Mouse (Mus musculus) limb, embryonic 13.5 days (tissue): Measurements from ENCODE around the gene Ptgfrn. TPM values are rescaled to one million over a fixed set of nuclear protein-coding genes. Genes with fewer than 3 reads are reported as not detected.
A peak's percentile ranks its signal among the peaks of the same experiment; 100 is the strongest.

Source experiments
- ATAC-seq: fragments of 200-750 bp; cut with Nextera tagmentation; 2 replicates; pipeline ENCODE4 v1.8.0; 2017; ENCODE audit warnings: low read depth, moderate number of reproducible peaks, moderate TSS enrichment; ENCODE audit not compliant: low FRiP score
- H3K27ac ChIP-seq: fragments of 300-500 bp; sonication (generic); 2 replicates; pipeline ENCODE4 v1.5.1; 2015; ENCODE audit warnings: inconsistent platforms, mild to moderate bottlenecking, moderate library complexity
- H3K27me3 ChIP-seq: fragments of 300-500 bp; sonication (generic); 2 replicates; pipeline ENCODE4 v1.6.1; 2015; ENCODE audit warnings: mild to moderate bottlenecking, inconsistent platforms
- H3K36me3 ChIP-seq: fragments of 300-500 bp; sonication (generic); 2 replicates; pipeline ENCODE4 v1.6.1; 2015; ENCODE audit warnings: inconsistent platforms, mild to moderate bottlenecking, moderate library complexity
- H3K4me1 ChIP-seq: fragments of 300-500 bp; sonication (generic); 2 replicates; pipeline ENCODE4 v1.6.1; 2015; ENCODE audit warnings: inconsistent platforms
- H3K4me2 ChIP-seq: fragments of 300-500 bp; sonication (generic); replicated peaks from 2 replicates; pipeline ENCODE4 v1.6.1; 2015; ENCODE audit warnings: inconsistent platforms, mild to moderate bottlenecking, moderate library complexity
- H3K4me3 ChIP-seq: fragments of 300-500 bp; sonication (generic); 2 replicates; pipeline ENCODE4 v1.5.1; 2015; ENCODE audit warnings: moderate library complexity, mild to moderate bottlenecking, inconsistent platforms
- H3K9ac ChIP-seq: fragments of 300-500 bp; sonication (generic); 2 replicates; pipeline ENCODE4 v1.6.1; 2015; ENCODE audit warnings: mild to moderate bottlenecking, inconsistent platforms
- H3K9me3 ChIP-seq: fragments of 300-500 bp; sonication (generic); 2 replicates; pipeline ENCODE4 v1.6.1; 2016; ENCODE audit warnings: inconsistent platforms
- WGBS: fragments of 180-500 bp; shearing (Covaris S2); methylation state at CpG from one replicate; pipeline ENCODE4 v1.1.7; 2015; 5-methylcytosine and 5-hydroxymethylcytosine counted together
- polyA plus RNA-seq: library from polyadenylated mRNA; unstranded; fragments of >200 nt; fragmentation: Nextera tagmentation; extraction: Ambion mirVana; gene quantifications from 2 replicates; pipeline ENCODE4 v1.2.1, GENCODE M21; 2015

Gene Ptgfrn
- polyA plus RNA-seq, 1 experiment from 2014 or later, result 6.7 TPM

GRCm38 (mm10) chr3:101111848-101112517 lies 1.9 kb upstream of the Ptgfrn start:
- Histone ChIP-seq H3K27ac (no peak overlapping the region), H3K4me2 (no peak overlapping the region), H3K4me1 (peaks cover 51% of the 10 kb centered on the region), H3K27me3 (no peaks in the 10 kb centered on the region), H3K9me3 (no peaks in the 10 kb centered on the region), H3K36me3 (no peaks in the 10 kb centered on the region), H3K4me3 (no peak overlapping the region), H3K9ac (no peak overlapping the region)
- no peak for ATAC-seq
- WGBS, result 30% methylated on average over 7 of the region's 7 CpGs

GRCm38 (mm10) chr3:101111321-101111720 lies 1.2 kb upstream of the Ptgfrn start:
- no peak for ATAC-seq
- Histone ChIP-seq H3K4me1 (peaks cover 46% of the 10 kb centered on the region), H3K9me3 (no peaks in the 10 kb centered on the region), H3K27me3 (no peaks in the 10 kb centered on the region), H3K36me3 (no peaks in the 10 kb centered on the region), H3K4me3 (no peak overlapping the region), H3K27ac (0 out of 2 replicates have a peak overlapping the region, but pooled peaks have one; percentile 90), H3K9ac (no peak overlapping the region), H3K4me2 (0 out of 2 replicates have a peak overlapping the region, but pooled peaks have one; percentile 82)
- WGBS, result 39% methylated on average over 10 of the region's 10 CpGs

GRCm38 (mm10) chr3:101110838-101111103 lies 693 bp upstream of the Ptgfrn start:
- ATAC-seq, result peak; percentile 31
- H3K4me3 ChIP-seq, result peak overlapping the region; percentile 90
- H3K27ac ChIP-seq, result peak overlapping the region; percentile 90
- no peaks in the 10 kb centered on the region for H3K36me3 ChIP-seq
- no peaks in the 10 kb centered on the region for H3K27me3 ChIP-seq
- H3K4me1 ChIP-seq, result peaks cover 46% of the 10 kb centered on the region
- peak overlapping the region; percentile 96; the same call in 1 of the 2 replicates for H3K9ac ChIP-seq
- peak overlapping the region; percentile 82 for H3K4me2 ChIP-seq
- no peaks in the 10 kb centered on the region for H3K9me3 ChIP-seq

- peak; percentile 26; the same call in 1 of the 2 replicates for ATAC-seq
- Histone ChIP-seq H3K4me3 (peak overlapping the region; percentile 90), H3K4me2 (peak overlapping the region; percentile 82), H3K27ac (peak overlapping the region; percentile 90), H3K9ac (peak overlapping the region; percentile 96), H3K4me1 (peaks cover 55% of the 10 kb centered on the region), H3K9me3 (no peaks in the 10 kb centered on the region), H3K27me3 (no peaks in the 10 kb centered on the region), H3K36me3 (no peaks in the 10 kb centered on the region)
- WGBS, result under 1% methylated on average over 38 of the region's 47 CpGs
These were observed 488 bp downstream of the Ptgfrn start for GRCm38 (mm10) chr3:101109558-101110021.

GRCm38 (mm10) chr3:101108848-101109247 lies 1.2 kb downstream of the Ptgfrn start:
- H3K36me3 ChIP-seq, result no peaks in the 10 kb centered on the region
- no peak for ATAC-seq
- peaks cover 62% of the 10 kb centered on the region for H3K4me1 ChIP-seq
- 19% methylated on average over 5 of the region's 5 CpGs for WGBS
- H3K4me2 ChIP-seq, result peak overlapping the region; percentile 82
- no peaks in the 10 kb centered on the region for H3K9me3 ChIP-seq
- no peak overlapping the region for H3K27ac ChIP-seq
- no peaks in the 10 kb centered on the region for H3K27me3 ChIP-seq
- peak overlapping the region; percentile 96 for H3K9ac ChIP-seq
- peak overlapping the region; percentile 90 for H3K4me3 ChIP-seq

- H3K36me3 ChIP-seq, result no peaks in the 10 kb centered on the region
- peak overlapping the region; percentile 82 for H3K4me2 ChIP-seq
- ATAC-seq, result no peak
- 50% methylated on average over 3 of the region's 3 CpGs for WGBS
- H3K9ac ChIP-seq, result no peak overlapping the region
- H3K4me1 ChIP-seq, result peaks cover 68% of the 10 kb centered on the region
- peak overlapping the region; percentile 90 for H3K4me3 ChIP-seq
- no peaks in the 10 kb centered on the region for H3K9me3 ChIP-seq
- no peak overlapping the region for H3K27ac ChIP-seq
- no peaks in the 10 kb centered on the region for H3K27me3 ChIP-seq
These were observed 1.8 kb downstream of the Ptgfrn start for GRCm38 (mm10) chr3:101108282-101108681.

- Histone ChIP-seq H3K27ac (no peak overlapping the region), H3K36me3 (no peaks in the 10 kb centered on the region), H3K4me1 (peaks cover 61% of the 10 kb centered on the region), H3K9me3 (no peaks in the 10 kb centered on the region), H3K9ac (no peak overlapping the region), H3K4me2 (no peak overlapping the region), H3K4me3 (no peak overlapping the region), H3K27me3 (no peaks in the 10 kb centered on the region)
- WGBS, result 86% methylated on average over 3 of the region's 3 CpGs
- no peak for ATAC-seq
These were observed 3.8 kb downstream of the Ptgfrn start for GRCm38 (mm10) chr3:101106326-101106725.

- 72% methylated on average over 11 of the region's 11 CpGs for WGBS
- no peaks in the 10 kb centered on the region for H3K27me3 ChIP-seq
- no peaks in the 10 kb centered on the region for H3K9me3 ChIP-seq
- H3K4me3 ChIP-seq, result no peak overlapping the region
- no peak overlapping the region for H3K9ac ChIP-seq
- no peak overlapping the region for H3K4me2 ChIP-seq
- H3K4me1 ChIP-seq, result peaks cover 54% of the 10 kb centered on the region
- no peaks in the 10 kb centered on the region for H3K36me3 ChIP-seq
- ATAC-seq, result no peak
- no peak overlapping the region for H3K27ac ChIP-seq
These were observed 4.6 kb downstream of the Ptgfrn start for GRCm38 (mm10) chr3:101105486-101105885.

GRCm38 (mm10) chr3:101104883-101105282 lies 5.2 kb downstream of the Ptgfrn start:
- no peak overlapping the region for H3K9ac ChIP-seq
- H3K36me3 ChIP-seq, result no peaks in the 10 kb centered on the region
- H3K27me3 ChIP-seq, result no peaks in the 10 kb centered on the region
- ATAC-seq, result no peak
- no peaks in the 10 kb centered on the region for H3K9me3 ChIP-seq
- peaks cover 57% of the 10 kb centered on the region for H3K4me1 ChIP-seq
- no peak overlapping the region for H3K4me3 ChIP-seq
- no peak overlapping the region for H3K4me2 ChIP-seq
- 89% methylated on average over 9 of the region's 9 CpGs for WGBS
- no peak overlapping the region for H3K27ac ChIP-seq

GRCm38 (mm10) chr3:101103770-101104169 lies 6.3 kb downstream of the Ptgfrn start:
- Histone ChIP-seq H3K36me3 (no peaks in the 10 kb centered on the region), H3K9ac (no peak overlapping the region), H3K9me3 (no peaks in the 10 kb centered on the region), H3K4me1 (peaks cover 56% of the 10 kb centered on the region), H3K4me3 (no peak overlapping the region), H3K4me2 (no peak overlapping the region), H3K27me3 (no peaks in the 10 kb centered on the region), H3K27ac (no peak overlapping the region)
- ATAC-seq, result no peak
- WGBS, result 83% methylated on average over 9 of the region's 9 CpGs

GRCm38 (mm10) chr3:101102106-101102505 lies 8.0 kb downstream of the Ptgfrn start:
- WGBS, result 90% methylated on average over 7 of the region's 7 CpGs
- Histone ChIP-seq H3K36me3 (no peaks in the 10 kb centered on the region), H3K4me1 (peaks cover 53% of the 10 kb centered on the region), H3K9ac (no peak overlapping the region), H3K27ac (no peak overlapping the region), H3K27me3 (no peaks in the 10 kb centered on the region), H3K4me2 (no peak overlapping the region), H3K9me3 (no peaks in the 10 kb centered on the region), H3K4me3 (no peak overlapping the region)
- ATAC-seq, result no peak

- no peak for ATAC-seq
- H3K9ac ChIP-seq, result no peak overlapping the region
- H3K27me3 ChIP-seq, result no peaks in the 10 kb centered on the region
- H3K27ac ChIP-seq, result no peak overlapping the region
- H3K4me1 ChIP-seq, result peaks cover 59% of the 10 kb centered on the region
- no peaks in the 10 kb centered on the region for H3K36me3 ChIP-seq
- 90% methylated on average over 7 of the region's 7 CpGs for WGBS
- H3K4me2 ChIP-seq, result no peak overlapping the region
- no peaks in the 10 kb centered on the region for H3K9me3 ChIP-seq
- H3K4me3 ChIP-seq, result no peak overlapping the region
These were observed 8.9 kb downstream of the Ptgfrn start for GRCm38 (mm10) chr3:101101184-101101583.
